Mouse (Mus musculus): ENCODE measurements around the gene Nup62.
A peak's percentile ranks its signal among the peaks of the same experiment; 100 is the strongest.

Gene Nup62

GRCm38 (mm10) chr7:44815721-44816469 is at the start of gene Nup62, which contains the start of gene Il4i1:
Gene Nup62 (plus strand): TSS chr7:44816088.
Gene Il4i1 (plus strand): TSS chr7:44816387.
- peak; percentile 99 for DNase-seq (ENCODE audit: inconsistent ontology term)

GRCm38 (mm10) chr7:44768129-44768528 is 47.8 kb upstream of the Nup62 start:
- DNase-seq (ENCODE audit: inconsistent ontology term) = no peak

- DNase-seq (ENCODE audit: inconsistent ontology term) = peak; percentile 58
These were observed 45.8 kb upstream of the Nup62 start for GRCm38 (mm10) chr7:44770046-44770578.

- no peak for DNase-seq (ENCODE audit: inconsistent ontology term)
These were observed 43.2 kb upstream of the Nup62 start for GRCm38 (mm10) chr7:44772591-44773204.

- peak; percentile 0 for DNase-seq (ENCODE audit: inconsistent ontology term)
These were observed 38.9 kb upstream of the Nup62 start for GRCm38 (mm10) chr7:44776849-44777498.

GRCm38 (mm10) chr7:44780101-44780500 is 35.8 kb upstream of the Nup62 start:
- DNase-seq (ENCODE audit: inconsistent ontology term) = no peak

- no peak for DNase-seq (ENCODE audit: inconsistent ontology term)
These were observed 26.4 kb upstream of the Nup62 start for GRCm38 (mm10) chr7:44789531-44789930.

- DNase-seq (ENCODE audit: inconsistent ontology term) = no peak
These were observed 25.8 kb upstream of the Nup62 start for GRCm38 (mm10) chr7:44790066-44790465.

- DNase-seq (ENCODE audit: inconsistent ontology term) = no peak
These were observed 23.1 kb upstream of the Nup62 start for GRCm38 (mm10) chr7:44792781-44793180.

- DNase-seq (ENCODE audit: inconsistent ontology term) = no peak
These were observed 7.0 kb upstream of the Nup62 start for GRCm38 (mm10) chr7:44808927-44809326.

- no peak for DNase-seq (ENCODE audit: inconsistent ontology term)
These were observed 6.4 kb upstream of the Nup62 start for GRCm38 (mm10) chr7:44809466-44809865.

- DNase-seq (ENCODE audit: inconsistent ontology term) = no peak
These were observed 5.5 kb upstream of the Nup62 start for GRCm38 (mm10) chr7:44810365-44810764.

GRCm38 (mm10) chr7:44810819-44811557 is 4.9 kb upstream of the Nup62 start:
- DNase-seq (ENCODE audit: inconsistent ontology term) = no peak

- no peak for DNase-seq (ENCODE audit: inconsistent ontology term)
These were observed 3.1 kb upstream of the Nup62 start for GRCm38 (mm10) chr7:44812651-44813325.

GRCm38 (mm10) chr7:44813985-44814384 is 1.9 kb upstream of the Nup62 start:
- DNase-seq (ENCODE audit: inconsistent ontology term) = no peak

GRCm38 (mm10) chr7:44814423-44814822 is 1.5 kb upstream of the Nup62 start:
- no peak for DNase-seq (ENCODE audit: inconsistent ontology term)

GRCm38 (mm10) chr7:44814952-44815553 is 835 bp upstream of the Nup62 start:
- DNase-seq (ENCODE audit: inconsistent ontology term) = no peak

- DNase-seq (ENCODE audit: inconsistent ontology term) = peak; percentile 91
These were observed 658 bp downstream of the Nup62 start, which contains the start of gene Atf5 for GRCm38 (mm10) chr7:44816470-44817021. Gene Atf5 (minus strand): TSS chr7:44816658.

- no peak for DNase-seq (ENCODE audit: inconsistent ontology term)
These were observed 1.6 kb downstream of the Nup62 start for GRCm38 (mm10) chr7:44817441-44817840.

- DNase-seq (ENCODE audit: inconsistent ontology term) = peak; percentile 30
These were observed 2.3 kb downstream of the Nup62 start for GRCm38 (mm10) chr7:44818164-44818563.

All from Muller cell, postnatal 12 days (primary cell).